Mouse (Mus musculus) heart, embryonic 16.5 days (tissue): Measurements from ENCODE around the gene Hoxb9. TPM values are rescaled to one million over a fixed set of nuclear protein-coding genes. Genes with fewer than 3 reads are reported as not detected.

Source experiments
- ATAC-seq: fragments of 200-750 bp; cut with Nextera tagmentation; replicated peaks from 2 replicates; pipeline ENCODE4 v1.8.0; 2017; ENCODE audit warnings: moderate number of reproducible peaks; ENCODE audit not compliant: insufficient read depth, low FRiP score; ENCODE audit errors: extremely low read depth
- H3K27ac ChIP-seq: fragments of 300-500 bp; sonication (generic); 2 replicates; pipeline ENCODE4 v1.5.1; 2014; ENCODE audit warnings: mild to moderate bottlenecking, low read length, control low read depth, moderate library complexity
- H3K27me3 ChIP-seq: fragments of 300-500 bp; sonication (generic); 2 replicates; pipeline ENCODE4 v1.6.1; 2014; ENCODE audit warnings: low read length, mixed read lengths; ENCODE audit not compliant: control insufficient read depth, insufficient read depth
- H3K36me3 ChIP-seq: fragments of 300-500 bp; sonication (generic); 2 replicates; pipeline ENCODE4 v1.6.1; 2014; ENCODE audit not compliant: control insufficient read depth, insufficient read depth
- H3K4me1 ChIP-seq: fragments of 300-500 bp; sonication (generic); 2 replicates; pipeline ENCODE4 v1.6.1; 2014; ENCODE audit warnings: low read length, mixed read lengths; ENCODE audit not compliant: control insufficient read depth, insufficient read depth
- H3K4me2 ChIP-seq: fragments of 300-500 bp; sonication (generic); 2 replicates; pipeline ENCODE4 v1.6.1; 2014; ENCODE audit warnings: low read depth, mild to moderate bottlenecking, control low read depth, low read length
- H3K4me3 ChIP-seq: fragments of 300-500 bp; sonication (generic); 2 replicates; pipeline ENCODE4 v1.5.1; 2014; ENCODE audit warnings: mild to moderate bottlenecking, control low read depth, low read length
- H3K9ac ChIP-seq: fragments of 300-500 bp; sonication (generic); 2 replicates; pipeline ENCODE4 v1.6.1; 2014; ENCODE audit warnings: low read length, control low read depth
- H3K9me3 ChIP-seq: fragments of 300-500 bp; sonication (generic); replicated peaks from 2 replicates; pipeline ENCODE4 v1.6.1; 2016; ENCODE audit warnings: low read length; ENCODE audit not compliant: control insufficient read depth
- WGBS: fragments of 180-500 bp; shearing (Covaris S2); extraction: QIAGEN DNeasy Blood & Tissue Kit; methylation state at CpG from one replicate; pipeline ENCODE4 v1.1.7; 2014; 5-methylcytosine and 5-hydroxymethylcytosine counted together
- polyA plus RNA-seq: library from polyadenylated mRNA; unstranded; fragments of >200 nt; fragmentation: Nextera tagmentation; extraction: Ambion mirVana; gene quantifications from 2 replicates; pipeline ENCODE4 v1.2.1, GENCODE M21; 2015

The Hoxb9 gene
- polyA plus RNA-seq, 1 experiment from 2014 or later = not detected

- ATAC-seq = no peak
- no peaks in the 10 kb centered on the region for H3K36me3 ChIP-seq
- no peak overlapping the region for H3K4me3 ChIP-seq
- no peak overlapping the region for H3K27ac ChIP-seq
- no peak overlapping the region for H3K4me2 ChIP-seq
- peaks cover 87% of the 10 kb centered on the region for H3K27me3 ChIP-seq
- WGBS = 6% methylated on average over 18 of the region's 18 CpGs
- H3K9me3 ChIP-seq = no peaks in the 10 kb centered on the region
- H3K9ac ChIP-seq = no peak overlapping the region
- peaks cover 5% of the 10 kb centered on the region for H3K4me1 ChIP-seq
Measured at GRCm38 (mm10) chr11:96281396-96281795, 10.1 kb downstream of the Hoxb9 start.

- H3K4me3 ChIP-seq = no peak within 1 kb of the TSS
- WGBS = 1% methylated on average over 27 of the region's 27 CpGs
- peaks cover 88% of the 10 kb centered on the region for H3K27me3 ChIP-seq
- peaks cover 5% of the 10 kb centered on the region for H3K4me1 ChIP-seq
- no peaks in the 10 kb centered on the region for H3K36me3 ChIP-seq
- no peak within 1 kb of the TSS for H3K4me2 ChIP-seq
- no peak for ATAC-seq
- H3K9ac ChIP-seq = no peak within 1 kb of the TSS
- H3K27ac ChIP-seq = no peak within 1 kb of the TSS
- H3K9me3 ChIP-seq = no peaks in the 10 kb centered on the region
Measured at GRCm38 (mm10) chr11:96281855-96282570, 10.8 kb downstream of the Hoxb9 start, which contains the start of gene Hoxb8. Gene Hoxb8 (plus strand): TSS chr11:96281905.

- peaks cover 5% of the 10 kb centered on the region for H3K4me1 ChIP-seq
- no peak overlapping the region; the same call in 1 of the 2 replicates for H3K4me3 ChIP-seq
- 2% methylated on average over 49 of the region's 49 CpGs for WGBS
- ATAC-seq = no peak
- H3K27me3 ChIP-seq = peaks cover 88% of the 10 kb centered on the region
- peak overlapping the region; percentile 28; the same call in 1 of the 2 replicates for H3K4me2 ChIP-seq
- no peaks in the 10 kb centered on the region for H3K36me3 ChIP-seq
- no peak overlapping the region for H3K27ac ChIP-seq
- no peaks in the 10 kb centered on the region for H3K9me3 ChIP-seq
- no peak overlapping the region for H3K9ac ChIP-seq
Measured at GRCm38 (mm10) chr11:96282795-96283430, 11.7 kb downstream of the Hoxb9 start.

- no peaks in the 10 kb centered on the region for H3K9me3 ChIP-seq
- H3K9ac ChIP-seq = peak overlapping the region; percentile 15; the same call in 1 of the 2 replicates
- no peaks in the 10 kb centered on the region for H3K36me3 ChIP-seq
- H3K4me2 ChIP-seq = peak overlapping the region; percentile 52
- peaks cover 5% of the 10 kb centered on the region for H3K4me1 ChIP-seq
- 1% methylated on average over 34 of the region's 49 CpGs for WGBS
- ATAC-seq = no peak
- peaks cover 88% of the 10 kb centered on the region for H3K27me3 ChIP-seq
- peak overlapping the region; percentile 36 for H3K4me3 ChIP-seq
- no peak overlapping the region for H3K27ac ChIP-seq
Measured at GRCm38 (mm10) chr11:96284041-96284749, 12.9 kb downstream of the Hoxb9 start.

- Histone ChIP-seq H3K27ac (no peak overlapping the region), H3K4me3 (peak overlapping the region; percentile 36), H3K4me2 (peak overlapping the region; percentile 52), H3K4me1 (peaks cover 5% of the 10 kb centered on the region), H3K9ac (no peak overlapping the region), H3K27me3 (peaks cover 89% of the 10 kb centered on the region), H3K9me3 (no peaks in the 10 kb centered on the region), H3K36me3 (no peaks in the 10 kb centered on the region)
- no peak for ATAC-seq
- WGBS = 3% methylated on average over 33 of the region's 37 CpGs
Measured at GRCm38 (mm10) chr11:96284774-96285734, 13.8 kb downstream of the Hoxb9 start.

GRCm38 (mm10) chr11:96285771-96286738 is 14.8 kb downstream of the Hoxb9 start, which contains the start of gene Hoxb7:
Gene Hoxb7 (plus strand): TSS chr11:96286623.
- Histone ChIP-seq H3K36me3 (no peaks in the 10 kb centered on the region), H3K9ac (no peak within 1 kb of the TSS), H3K4me3 (peak within 1 kb of the TSS; percentile 32), H3K27me3 (peaks cover 89% of the 10 kb centered on the region), H3K9me3 (no peaks in the 10 kb centered on the region), H3K4me2 (peak within 1 kb of the TSS; percentile 42), H3K27ac (no peak within 1 kb of the TSS), H3K4me1 (peaks cover 5% of the 10 kb centered on the region)
- 2% methylated on average over 43 of the region's 43 CpGs for WGBS
- no peak for ATAC-seq

GRCm38 (mm10) chr11:96286739-96287385 is 15.6 kb downstream of the Hoxb9 start:
- Histone ChIP-seq H3K4me3 (peak overlapping the region; percentile 32), H3K27ac (no peak overlapping the region), H3K4me1 (peaks cover 5% of the 10 kb centered on the region), H3K36me3 (no peaks in the 10 kb centered on the region), H3K9ac (no peak overlapping the region), H3K27me3 (peaks cover 88% of the 10 kb centered on the region), H3K4me2 (peak overlapping the region; percentile 42; the same call in 1 of the 2 replicates), H3K9me3 (no peaks in the 10 kb centered on the region)
- WGBS = under 1% methylated on average over 55 of the region's 55 CpGs
- ATAC-seq = no peak
